Mouse (Mus musculus): ENCODE measurements around the gene Maneal.
A peak's percentile ranks its signal among the peaks of the same experiment; 100 is the strongest.

Gene Maneal

DNA sequence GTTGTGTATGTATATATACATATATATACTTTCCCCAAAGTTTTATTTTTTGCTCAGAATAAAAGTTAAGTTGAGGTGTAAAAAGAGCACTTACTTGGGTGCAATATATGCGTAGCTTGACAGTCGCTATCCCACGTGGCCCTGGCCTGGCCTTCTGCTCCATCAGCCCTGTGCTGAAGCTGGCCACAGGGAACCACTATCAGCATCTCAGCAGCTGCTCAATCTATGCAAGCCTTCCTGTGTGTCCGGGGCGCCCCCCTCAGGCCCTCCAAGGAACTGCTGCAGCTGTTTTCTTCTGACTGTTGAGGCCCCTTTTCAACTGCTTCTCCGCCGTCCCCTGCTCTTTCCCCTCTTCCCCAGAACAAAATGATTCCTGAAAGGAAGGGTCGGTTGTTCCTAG lies 14.4 kb downstream of the Maneal start:
- peak; percentile 88 to 89 for DNase-seq

DNA sequence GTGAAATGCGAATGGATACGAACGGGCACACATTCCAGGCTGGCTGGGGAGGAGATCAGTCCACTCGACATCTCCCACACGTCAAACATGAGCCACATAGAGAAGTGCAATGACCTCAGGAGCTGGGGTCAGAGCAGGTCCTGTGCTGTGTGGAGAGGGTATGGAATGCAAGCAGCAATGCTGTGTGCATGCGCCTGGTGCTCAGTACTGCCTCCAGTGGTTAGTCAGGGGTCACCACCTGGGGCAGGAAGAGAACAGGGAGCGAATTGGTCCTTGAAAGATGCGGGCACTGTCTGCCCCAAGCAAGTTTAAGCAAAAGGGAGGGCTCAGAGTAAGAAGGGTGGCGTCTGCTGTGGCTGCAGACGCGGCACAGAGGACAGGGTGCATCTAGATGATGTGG lies 18.5 kb downstream of the Maneal start:
- DNase-seq = peak; percentile 49 to 51

DNA sequence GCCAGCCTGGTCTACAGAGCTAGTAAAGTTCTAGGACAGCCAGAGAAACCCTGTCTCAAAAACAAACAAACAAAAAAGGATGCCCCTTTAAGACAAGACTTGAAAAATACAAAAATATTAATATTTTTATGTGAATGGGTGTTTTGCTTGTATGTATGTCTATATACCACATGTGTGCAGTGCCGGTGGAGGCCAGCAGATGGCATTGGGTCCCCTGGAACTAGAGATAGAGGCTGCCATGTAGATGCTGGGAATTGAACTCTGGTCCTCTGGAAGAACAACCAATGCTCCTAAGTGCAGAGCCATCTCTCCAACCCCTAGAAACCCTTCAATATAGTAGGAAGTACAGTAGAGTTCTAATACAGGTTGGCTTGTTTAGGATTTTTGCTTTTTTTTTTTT lies 21.0 kb downstream of the Maneal start:
- DNase-seq = no peak

DNA sequence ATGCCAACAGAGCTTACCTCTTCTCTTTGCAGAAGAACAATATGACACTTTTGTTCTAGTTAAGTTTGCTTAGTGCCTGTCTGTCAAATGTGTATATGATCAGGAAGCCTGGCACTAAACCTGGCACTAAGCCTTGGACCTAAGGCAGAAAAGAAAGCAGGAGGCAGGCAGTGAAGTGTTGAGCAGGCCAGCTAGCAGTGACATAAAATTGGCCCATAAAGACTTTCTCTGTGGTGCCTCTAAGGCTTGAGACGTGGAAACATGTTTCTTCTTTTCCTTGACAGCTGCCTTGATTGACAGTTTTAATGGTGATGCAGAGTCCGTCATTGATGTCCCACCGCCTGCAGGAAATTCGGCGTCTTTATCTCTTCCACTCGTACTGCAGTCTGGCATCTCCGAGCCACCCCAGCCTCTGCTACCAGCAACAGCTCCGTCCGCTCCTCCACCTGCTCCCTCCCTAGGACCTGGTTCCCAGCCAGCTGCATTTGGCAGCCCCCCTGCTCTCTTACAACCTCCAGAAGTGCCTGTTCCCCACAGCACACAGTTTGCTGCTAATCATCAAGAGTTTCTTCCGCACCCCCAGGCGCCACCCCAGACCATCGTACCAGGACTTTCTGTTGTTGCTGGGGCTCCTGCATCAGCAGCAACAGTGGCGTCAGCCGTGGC lies 23.8 kb downstream of the Maneal start:
- DNase-seq = peak in 1 of 2 experiments; percentile 25

DNA sequence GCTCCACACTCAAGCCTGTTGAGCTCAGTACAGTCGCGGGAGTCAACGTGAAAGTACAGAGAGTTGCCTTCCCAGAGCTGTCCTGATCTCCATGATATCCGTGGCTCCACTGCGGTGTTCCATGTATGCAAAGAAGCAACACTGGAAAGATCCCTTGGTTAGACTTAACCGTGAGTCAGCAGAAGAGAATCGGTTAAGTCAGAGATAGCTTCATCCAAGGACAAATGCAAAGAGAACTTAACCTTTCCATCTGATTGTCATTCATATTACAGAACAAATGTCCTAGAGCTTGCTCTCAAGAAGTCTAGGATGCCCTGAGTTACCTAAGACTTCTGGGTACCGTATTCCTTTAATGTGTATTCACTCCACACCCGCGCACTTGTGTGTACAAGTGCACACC lies 29.2 kb downstream of the Maneal start:
- no peak for DNase-seq

DNA sequence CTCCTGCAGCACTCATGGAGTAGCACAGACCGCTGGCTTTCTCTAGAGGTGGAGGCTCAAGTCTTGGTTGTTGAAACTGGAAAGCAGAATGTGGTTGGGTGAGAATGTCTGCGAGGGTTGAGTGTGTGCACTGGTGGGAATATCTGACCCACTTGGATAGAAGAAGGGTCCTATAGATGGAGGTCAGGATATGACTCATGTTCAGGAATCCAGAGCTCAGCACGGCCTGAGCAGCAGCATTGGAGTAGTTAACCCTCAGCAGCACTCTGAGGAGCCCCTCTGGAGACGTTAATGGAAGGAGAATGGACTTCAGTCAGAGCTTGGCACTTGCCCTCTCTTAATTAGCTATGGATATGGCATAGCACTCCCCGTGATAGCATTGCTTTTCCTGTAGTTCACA lies 32.3 kb downstream of the Maneal start:
- DNase-seq = no peak

DNA sequence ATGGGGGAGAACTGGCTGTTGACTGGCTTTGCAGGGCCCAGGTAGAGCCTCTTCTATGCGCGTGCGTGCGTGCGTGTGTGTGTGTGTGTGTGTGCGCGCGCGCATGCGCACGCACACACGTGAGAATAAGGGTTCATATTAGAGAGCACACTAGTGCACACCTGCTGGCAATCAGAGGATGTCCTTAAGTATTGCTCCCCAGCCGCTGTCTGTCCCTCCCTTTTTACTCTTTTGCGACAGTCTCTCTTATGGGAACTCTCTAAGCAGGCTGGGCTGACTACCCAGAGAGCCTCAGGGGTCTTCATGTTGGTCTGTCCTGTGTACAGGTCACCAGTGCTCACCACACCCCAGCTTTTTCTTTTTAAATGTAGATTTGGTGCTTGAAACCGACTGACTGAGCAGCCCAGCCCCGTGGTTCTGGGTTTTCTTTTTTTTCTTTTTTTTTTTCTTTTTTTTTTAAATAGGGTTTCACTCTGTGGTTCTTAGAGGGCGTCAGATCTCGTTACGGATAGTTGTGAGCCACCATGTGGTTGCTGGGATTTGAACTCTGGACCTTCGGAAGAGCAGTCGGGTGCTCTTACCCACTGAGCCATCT lies 36.5 kb downstream of the Maneal start:
- DNase-seq = no peak

DNA sequence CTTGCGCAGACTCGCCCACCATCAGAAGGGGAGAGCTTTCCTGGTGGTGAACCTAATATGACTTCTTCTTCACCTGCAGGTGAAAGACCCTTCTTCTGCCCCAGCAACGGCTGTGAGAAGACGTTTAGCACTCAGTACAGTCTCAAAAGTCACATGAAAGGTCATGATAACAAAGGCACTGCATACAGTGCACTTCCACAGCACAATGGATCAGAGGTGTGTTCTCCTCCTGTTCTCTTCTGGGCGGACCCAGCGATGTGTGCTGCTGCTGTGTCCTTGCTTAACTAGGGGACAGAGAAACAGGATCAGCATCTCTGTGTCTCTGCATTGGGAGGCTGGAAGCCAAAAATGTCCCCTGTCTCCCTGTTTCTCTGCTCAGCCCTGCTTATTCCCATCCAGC lies 37.0 kb downstream of the Maneal start:
- no peak for DNase-seq

DNA sequence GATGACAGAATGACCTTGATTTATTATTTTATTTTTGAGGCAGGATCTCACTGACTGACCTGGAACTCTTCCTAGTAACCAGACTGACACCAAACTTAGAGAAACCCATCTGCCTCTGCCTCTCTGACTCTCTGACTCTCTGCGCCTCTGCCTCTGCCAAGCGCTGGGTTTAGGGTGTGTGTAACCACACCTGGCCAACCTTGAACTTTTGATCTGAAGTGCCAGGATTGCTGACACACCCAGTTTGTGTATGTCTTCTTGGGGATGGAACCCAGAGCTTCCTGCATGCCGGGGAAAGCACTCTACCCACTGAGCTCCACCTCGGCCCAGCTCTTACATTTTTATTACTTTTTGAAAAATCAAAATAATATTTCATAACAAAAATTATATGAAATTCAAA lies 43.1 kb downstream of the Maneal start:
- DNase-seq = no peak

DNA sequence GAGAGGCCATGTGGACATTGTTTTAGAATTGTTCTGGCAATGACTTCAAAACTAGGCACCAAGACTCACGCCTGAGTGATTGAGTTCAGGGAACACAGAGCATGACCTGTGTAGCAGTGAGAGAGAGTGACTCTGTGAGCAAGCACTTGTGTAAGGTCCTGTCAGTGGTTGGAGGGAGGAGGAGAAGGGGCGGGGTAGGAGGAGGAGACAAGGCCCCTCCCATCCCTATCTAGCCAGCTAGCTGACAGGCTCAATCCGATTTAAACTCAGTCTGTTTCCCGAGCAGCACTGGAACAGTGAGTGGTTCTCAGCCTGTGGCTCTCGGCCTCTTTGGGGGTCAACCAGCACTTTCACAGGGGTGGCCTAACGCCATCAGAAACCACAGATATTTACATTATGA lies 44.2 kb downstream of the Maneal start:
- DNase-seq = no peak

DNA sequence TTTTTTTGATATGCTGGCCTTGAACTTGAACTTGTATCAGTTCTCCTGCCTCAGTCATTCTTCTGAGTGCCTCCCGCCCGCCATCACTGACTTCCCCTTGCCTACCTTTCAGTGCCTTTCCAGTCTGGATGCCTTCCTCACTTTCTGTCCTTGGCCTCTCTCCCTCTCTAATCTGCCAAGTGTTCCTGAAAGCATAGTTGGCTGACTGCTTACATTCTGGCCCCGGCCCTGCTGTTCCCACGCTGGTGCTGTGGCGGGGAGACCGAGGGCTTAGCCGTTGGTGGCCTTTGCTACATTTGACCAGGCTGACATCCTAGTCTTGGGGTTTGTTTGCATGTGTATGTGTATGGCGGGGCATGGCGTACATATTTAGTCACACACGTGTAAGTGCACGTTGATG lies 46.1 kb downstream of the Maneal start:
- peak; percentile 54 to 63 for DNase-seq

DNA sequence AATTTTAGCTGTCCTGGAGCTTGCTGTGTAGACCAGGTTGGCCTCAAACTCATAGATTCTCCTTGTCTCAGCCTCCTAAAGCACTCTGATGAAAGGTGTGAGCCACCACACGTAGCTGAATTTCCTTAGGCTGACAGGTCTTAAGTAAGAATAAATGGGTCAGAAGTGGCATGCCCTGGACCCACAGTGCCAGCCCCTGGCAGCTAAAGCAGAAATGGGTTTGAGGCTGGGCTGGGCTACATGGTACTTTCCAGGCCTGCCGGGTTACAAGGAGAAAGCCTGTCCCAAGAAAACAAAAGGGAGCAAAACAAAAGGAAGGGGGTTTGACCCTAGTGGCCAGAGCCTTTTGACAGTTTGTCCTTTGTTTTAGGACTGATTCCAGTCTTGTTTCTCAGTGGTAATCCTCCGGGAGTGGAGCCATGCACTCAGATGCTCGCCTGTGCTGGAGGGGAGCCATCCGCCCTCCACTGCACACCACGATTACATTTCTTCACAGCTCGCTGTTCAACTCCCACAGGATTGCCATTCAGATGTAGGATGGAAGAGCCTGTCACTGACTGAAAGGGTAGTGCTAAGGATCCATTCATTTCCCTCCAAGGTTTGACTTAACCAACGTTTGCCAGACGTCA lies 50.5 kb downstream of the Maneal start:
- peak; percentile 21 to 35 for DNase-seq

DNA sequence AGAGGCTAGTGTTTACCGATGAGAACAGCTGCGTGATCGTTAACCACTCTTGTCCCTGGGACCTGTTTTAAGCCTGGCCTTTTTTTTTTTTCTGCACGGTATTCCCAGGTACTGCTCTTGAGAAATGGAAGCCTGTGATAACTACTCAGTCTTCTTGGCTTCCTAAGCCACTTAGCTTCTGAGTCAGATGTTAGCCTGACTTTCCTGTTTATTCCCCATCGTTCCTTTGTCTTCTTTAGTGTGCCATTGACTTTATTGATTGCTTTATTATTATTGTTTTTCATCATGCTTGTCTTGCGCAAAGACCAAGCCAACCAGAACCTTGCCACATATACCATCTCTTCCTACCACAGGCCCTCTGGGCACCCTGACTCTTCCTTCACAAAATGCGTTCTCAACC lies 51.9 kb downstream of the Maneal start:
- no peak for DNase-seq

DNA sequence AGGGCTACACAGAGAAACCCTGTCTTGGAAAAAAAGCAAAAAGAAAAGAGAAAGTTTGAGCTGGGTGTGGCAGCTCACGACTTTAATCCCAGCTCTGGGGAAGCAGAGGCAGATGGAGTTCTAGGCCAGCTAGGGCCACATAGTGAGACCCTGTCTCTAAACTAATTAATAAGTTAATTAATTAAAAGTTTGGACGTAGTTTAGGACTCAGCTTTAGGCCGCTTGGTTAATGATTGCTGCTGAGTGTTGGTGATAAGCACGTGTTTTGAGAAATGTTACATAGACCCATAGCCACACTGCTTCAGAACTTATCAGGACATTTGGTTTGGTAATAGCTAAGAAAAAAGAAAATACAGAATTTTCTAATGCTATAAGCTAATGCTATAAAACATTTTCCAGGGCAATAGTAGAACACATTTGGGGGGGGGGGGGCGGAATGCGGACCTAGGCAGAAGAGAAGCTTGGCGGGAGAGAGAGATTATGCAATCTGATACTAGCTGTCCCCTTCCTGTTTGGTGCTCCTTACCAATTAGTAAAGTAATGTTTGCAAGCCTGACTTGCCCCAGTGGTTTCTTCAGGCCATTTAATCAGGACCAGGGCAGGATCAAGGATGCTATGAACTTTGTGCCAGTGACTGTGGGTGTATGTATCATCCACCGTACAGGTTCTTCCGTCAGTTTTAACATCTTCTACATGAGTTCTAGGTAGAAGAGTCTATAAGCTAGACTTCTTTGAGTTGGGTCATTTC lies 52.7 kb downstream of the Maneal start:
- DNase-seq = no peak

DNA sequence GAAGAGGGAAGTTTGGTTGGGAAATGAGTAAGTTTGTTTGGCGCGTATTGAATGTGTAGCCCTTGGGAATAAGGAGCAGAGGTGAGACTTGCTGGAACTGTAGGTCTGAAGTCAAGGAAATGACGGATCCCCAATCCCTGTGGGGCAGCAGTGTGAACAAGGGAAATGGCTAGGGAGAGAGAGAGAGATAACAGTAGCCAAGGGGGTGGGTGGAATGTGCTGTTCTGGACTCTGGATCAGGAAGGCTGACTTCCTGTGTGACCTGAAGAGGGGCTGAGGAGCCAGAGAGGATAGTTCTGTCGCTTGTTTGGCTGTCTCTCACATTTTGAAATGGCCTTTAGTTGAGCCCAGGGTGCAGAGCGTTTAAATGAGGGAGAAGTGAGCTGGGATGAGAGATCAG lies 53.5 kb downstream of the Maneal start:
- no peak for DNase-seq

Data from cerebellum, postnatal 36 days (tissue).